Mouse (Mus musculus): ENCODE measurements around the gene Clec11a. TPM values are rescaled to one million over a fixed set of nuclear protein-coding genes. Genes with fewer than 3 reads are reported as not detected.

Gene Clec11a
- polyA plus RNA-seq, 2 experiments = 0.33 to 0.38 TPM

GRCm38 (mm10) chr7:44320886-44321285, 14.2 kb upstream of the Clec11a start:
- no peaks in the 10 kb centered on the region for H3K27me3 ChIP-seq (ENCODE audit: control insufficient read depth, insufficient read depth, low read length)
- DNase-seq (ENCODE audit: low read depth in 3 of 3, low spot score in 3 of 3) = no peak
- H3K27ac ChIP-seq = no peak overlapping the region
- no peak overlapping the region for H3K4me3 ChIP-seq (ENCODE audit: insufficient read depth in 1 of 2, low read depth in 2 of 2, low read length in 2 of 2)
- H3K4me1 ChIP-seq (replicated peaks; ENCODE audit: control insufficient read depth in 2 of 2, insufficient read depth in 2 of 2, low read length in 1 of 2) = no peaks in the 10 kb centered on the region
- no peak for ATAC-seq (ENCODE audit: insufficient read depth)
- H3K9me3 ChIP-seq (ENCODE audit: control insufficient read depth, low read length) = no peaks in the 10 kb centered on the region
- no peak overlapping the region for H3K4me2 ChIP-seq (ENCODE audit: low read depth)
- no peak overlapping the region for H3K9ac ChIP-seq (replicated peaks)
- TF ChIP-seq CTCF (IDR thresholded peaks at IDR 0.05; ENCODE audit: low read depth) (no peak), EP300 (IDR thresholded peaks at IDR 0.05; ENCODE audit: low read depth) (no peak)
- WGBS (ENCODE audit: insufficient replicate concordance) = 37% methylated on average over 8 of the region's 8 CpGs
- no peaks in the 10 kb centered on the region for H3K36me3 ChIP-seq (replicated peaks; ENCODE audit: control insufficient read depth, insufficient read depth, low read depth)

GRCm38 (mm10) chr7:44317913-44318312, 11.2 kb upstream of the Clec11a start:
- Histone ChIP-seq H3K27ac (no peak overlapping the region), H3K9ac (replicated peaks) (no peak overlapping the region), H3K4me3 (ENCODE audit: insufficient read depth in 1 of 2, low read depth in 2 of 2, low read length in 2 of 2) (no peak overlapping the region), H3K27me3 (ENCODE audit: control insufficient read depth, insufficient read depth, low read length) (no peaks in the 10 kb centered on the region), H3K9me3 (ENCODE audit: control insufficient read depth, low read length) (no peaks in the 10 kb centered on the region), H3K4me1 (replicated peaks; ENCODE audit: control insufficient read depth in 2 of 2, insufficient read depth in 2 of 2, low read length in 1 of 2) (no peaks in the 10 kb centered on the region), H3K4me2 (ENCODE audit: low read depth) (no peak overlapping the region), H3K36me3 (replicated peaks; ENCODE audit: control insufficient read depth, insufficient read depth, low read depth) (no peaks in the 10 kb centered on the region)
- ATAC-seq (ENCODE audit: insufficient read depth) (no peak), DNase-seq (ENCODE audit: low read depth in 3 of 3, low spot score in 3 of 3) (no peak)
- no peak for TF ChIP-seq EP300 (IDR thresholded peaks at IDR 0.05; ENCODE audit: low read depth)
- TF ChIP-seq CTCF (IDR thresholded peaks at IDR 0.05; ENCODE audit: low read depth) = peak; percentile 61
- WGBS (ENCODE audit: insufficient replicate concordance) = 24% methylated on average over 4 of the region's 4 CpGs

GRCm38 (mm10) chr7:44312484-44312883, 5.8 kb upstream of the Clec11a start:
- TF ChIP-seq EP300 (IDR thresholded peaks at IDR 0.05; ENCODE audit: low read depth) (no peak), CTCF (IDR thresholded peaks at IDR 0.05; ENCODE audit: low read depth) (no peak)
- no peaks in the 10 kb centered on the region for H3K9me3 ChIP-seq (ENCODE audit: control insufficient read depth, low read length)
- no peaks in the 10 kb centered on the region for H3K4me1 ChIP-seq (replicated peaks; ENCODE audit: control insufficient read depth in 2 of 2, insufficient read depth in 2 of 2, low read length in 1 of 2)
- ATAC-seq (ENCODE audit: insufficient read depth) (no peak), DNase-seq (ENCODE audit: low read depth in 3 of 3, low spot score in 3 of 3) (no peak)
- H3K4me2 ChIP-seq (ENCODE audit: low read depth) = no peak overlapping the region
- H3K27ac ChIP-seq = no peak overlapping the region
- H3K9ac ChIP-seq (replicated peaks) = no peak overlapping the region
- no peaks in the 10 kb centered on the region for H3K36me3 ChIP-seq (replicated peaks; ENCODE audit: control insufficient read depth, insufficient read depth, low read depth)
- H3K27me3 ChIP-seq (ENCODE audit: control insufficient read depth, insufficient read depth, low read length) = peaks cover 47% of the 10 kb centered on the region
- no peak overlapping the region for H3K4me3 ChIP-seq (ENCODE audit: insufficient read depth in 1 of 2, low read depth in 2 of 2, low read length in 2 of 2)
- WGBS (ENCODE audit: insufficient replicate concordance) = 52% methylated on average over 16 of the region's 16 CpGs

DNA sequence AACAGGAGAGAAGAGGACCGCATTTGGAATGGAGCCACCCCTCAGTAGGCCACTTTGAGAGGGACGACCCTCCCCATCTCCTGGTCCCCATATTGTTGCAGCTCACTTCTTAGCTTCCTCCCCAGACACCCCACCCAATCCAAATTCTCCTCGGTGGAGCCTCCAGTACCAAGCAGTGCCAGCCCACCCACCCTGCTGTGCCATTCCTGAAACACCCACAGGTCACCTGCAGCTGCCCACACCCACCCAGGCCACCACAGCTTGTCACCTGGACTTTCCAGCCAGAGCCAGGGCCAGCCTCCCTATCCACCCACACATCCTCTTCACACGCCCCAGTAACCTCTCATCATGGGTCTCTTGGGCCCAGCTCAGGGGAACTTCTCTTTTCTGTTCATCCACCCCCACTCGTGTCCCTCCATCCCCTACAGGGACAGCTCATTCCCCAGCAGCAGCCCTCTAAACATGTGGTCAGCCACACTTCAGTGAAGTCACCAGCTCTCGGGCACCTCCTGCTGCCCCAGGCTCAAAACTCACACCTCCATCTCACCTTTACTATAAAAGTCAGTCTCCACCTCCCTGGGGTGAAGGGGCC, 5.1 kb upstream of the Clec11a start:
- WGBS (ENCODE audit: insufficient replicate concordance) = 6% methylated on average over 6 of the region's 6 CpGs
- TF ChIP-seq CTCF (IDR thresholded peaks at IDR 0.05; ENCODE audit: low read depth) = no peak
- TF ChIP-seq EP300 (IDR thresholded peaks at IDR 0.05; ENCODE audit: low read depth) = no peak
- Histone ChIP-seq H3K9ac (replicated peaks) (no peak overlapping the region), H3K4me3 (ENCODE audit: insufficient read depth in 1 of 2, low read depth in 2 of 2, low read length in 2 of 2) (no peak overlapping the region), H3K27ac (no peak overlapping the region), H3K4me2 (ENCODE audit: low read depth) (no peak overlapping the region), H3K9me3 (ENCODE audit: control insufficient read depth, low read length) (no peaks in the 10 kb centered on the region), H3K36me3 (replicated peaks; ENCODE audit: control insufficient read depth, insufficient read depth, low read depth) (no peaks in the 10 kb centered on the region), H3K4me1 (replicated peaks; ENCODE audit: control insufficient read depth in 2 of 2, insufficient read depth in 2 of 2, low read length in 1 of 2) (no peaks in the 10 kb centered on the region), H3K27me3 (ENCODE audit: control insufficient read depth, insufficient read depth, low read length) (peaks cover 47% of the 10 kb centered on the region)
- DNase-seq (ENCODE audit: low read depth in 3 of 3, low spot score in 3 of 3) = no peak
- ATAC-seq (ENCODE audit: insufficient read depth) = no peak

GRCm38 (mm10) chr7:44310878-44311712, 4.4 kb upstream of the Clec11a start:
- Histone ChIP-seq H3K36me3 (replicated peaks; ENCODE audit: control insufficient read depth, insufficient read depth, low read depth) (no peaks in the 10 kb centered on the region), H3K4me1 (replicated peaks; ENCODE audit: control insufficient read depth in 2 of 2, insufficient read depth in 2 of 2, low read length in 1 of 2) (no peaks in the 10 kb centered on the region), H3K4me2 (ENCODE audit: low read depth) (peak overlapping the region; percentile 21), H3K9ac (replicated peaks) (no peak overlapping the region), H3K4me3 (ENCODE audit: insufficient read depth in 1 of 2, low read depth in 2 of 2, low read length in 2 of 2) (peak overlapping the region in 1 of 2 experiments; percentile 8; a peak in 1 of 4 replicates), H3K27ac (no peak overlapping the region), H3K9me3 (ENCODE audit: control insufficient read depth, low read length) (no peaks in the 10 kb centered on the region), H3K27me3 (ENCODE audit: control insufficient read depth, insufficient read depth, low read length) (peaks cover 47% of the 10 kb centered on the region)
- 2% methylated on average over 37 of the region's 38 CpGs for WGBS (ENCODE audit: insufficient replicate concordance)
- ATAC-seq (ENCODE audit: insufficient read depth) = no peak
- TF ChIP-seq EP300 (IDR thresholded peaks at IDR 0.05; ENCODE audit: low read depth) (no peak), CTCF (IDR thresholded peaks at IDR 0.05; ENCODE audit: low read depth) (no peak)
- no peak for DNase-seq (ENCODE audit: low read depth in 3 of 3, low spot score in 3 of 3)

Data from liver, embryonic 14.5 days (tissue).